Comparison of ENCODE assay signal across 21 mouse cellular contexts in genomic region chr2:134922636-134923375, GRCm38 (mm10).
DNase-seq lines count a peak whose midpoint lies in the region; ATAC-seq and TF ChIP-seq lines count a peak whose summit lies in the region.
"Had no signal": no experiment of that assay in that cellular context is flagged by ENCODE, and none has a peak within 500 bp of the region (broad histone marks: within the 10 kb centered on the region; RNA-seq: fewer than 3 reads in every experiment).

No protein-coding gene starts in this region.

- no peak overlapping the region for H3K27ac ChIP-seq in kidney, embryonic 15.5 days
- no peak overlapping the region for H3K27ac ChIP-seq in liver, adult 2 months (replicated peaks; ENCODE audit: insufficient read depth, low read depth, low read length)
- no peak overlapping the region for H3K27ac ChIP-seq in liver, embryonic 11.5 days (ENCODE audit: low read depth, low read length)
- H3K27ac ChIP-seq: embryonic facial prominence, embryonic 13.5 days; forebrain, embryonic 12.5 days; hindbrain, embryonic 12.5 days; liver, embryonic 15.5 days; neural tube, embryonic 12.5 days had no signal

- TF ChIP-seq CTCF in liver, adult 2 months (IDR thresholded peaks at IDR 0.05; ENCODE audit: low read depth, low read length), result no peak
- TF ChIP-seq CTCF in lung, adult 2 months (IDR thresholded peaks at IDR 0.05; ENCODE audit: insufficient read depth, low read length), result no peak

- peaks cover 5% of the 10 kb centered on the region; the same call in 1 of the 2 replicates for H3K4me1 ChIP-seq in kidney, embryonic 15.5 days
- H3K4me1 ChIP-seq in liver, adult 2 months (ENCODE audit: control insufficient read depth, insufficient read depth, low read length), result peaks cover 12% of the 10 kb centered on the region
- H3K4me1 ChIP-seq in liver, embryonic 11.5 days (replicated peaks; ENCODE audit: control insufficient read depth, insufficient read depth, low read length), result no peaks in the 10 kb centered on the region
- no peaks in the 10 kb centered on the region for H3K4me1 ChIP-seq in lung, adult 2 months (ENCODE audit: control insufficient read depth, insufficient read depth, low read length)
- H3K4me1 ChIP-seq: hindbrain, embryonic 12.5 days; neural tube, embryonic 12.5 days had no signal

- H3K36me3 ChIP-seq in kidney, embryonic 15.5 days, result no peaks in the 10 kb centered on the region
- H3K36me3 ChIP-seq in liver, adult 2 months (ENCODE audit: control insufficient read depth, insufficient read depth, low read length), result no peaks in the 10 kb centered on the region
- H3K36me3 ChIP-seq in liver, embryonic 11.5 days (ENCODE audit: control insufficient read depth, insufficient read depth, low read length), result no peaks in the 10 kb centered on the region
- H3K36me3 ChIP-seq: embryonic facial prominence, embryonic 13.5 days; forebrain, embryonic 12.5 days; hindbrain, embryonic 12.5 days; liver, embryonic 15.5 days; neural tube, embryonic 12.5 days had no signal

- H3K79me2 ChIP-seq in liver, adult 2 months (ENCODE audit: control insufficient read depth, insufficient read depth, low read length), result peaks cover 2% of the 10 kb centered on the region; the same call in 1 of the 2 replicates

- H3K4me2 ChIP-seq in kidney, embryonic 15.5 days, result no peak overlapping the region
- H3K4me2 ChIP-seq in liver, embryonic 11.5 days, result no peak overlapping the region
- H3K4me2 ChIP-seq: embryonic facial prominence, embryonic 13.5 days; forebrain, embryonic 12.5 days; hindbrain, embryonic 12.5 days; liver, embryonic 15.5 days; neural tube, embryonic 12.5 days had no signal

- 88% methylated on average over 10 of the region's 10 CpGs for WGBS in kidney, embryonic 15.5 days
- 55% methylated on average over 10 of the region's 10 CpGs for WGBS in liver, adult 2 months
- 82% methylated on average over 10 of the region's 10 CpGs for WGBS in liver, embryonic 11.5 days
- 89% methylated on average over 10 of the region's 10 CpGs for WGBS in lung, adult 2 months

- DNase-seq in cerebellum, adult 18-20 months, result peak; percentile 46 to 49
- no peak for DNase-seq in cerebellum, postnatal 4 days (ENCODE audit: low spot score in 2 of 2)
- peak; percentile 55 for DNase-seq in kidney, adult 11 months
- DNase-seq in liver, adult 2 months (ENCODE audit: extremely low read depth, low read depth, low spot score), result peak; percentile 65
- no peak for DNase-seq in liver, embryonic 11.5 days (ENCODE audit: low spot score)
- no peak for DNase-seq in lung, adult 2 months
- no peak for DNase-seq in thymus, postnatal 36 days
- DNase-seq: adrenal gland, postnatal 10 days; lung, postnatal 4 days; midbrain, embryonic 14.5 days; retina, postnatal 1 day; right cerebral cortex, postnatal 25 days; spleen, adult 18-20 months had no signal

- TF ChIP-seq POLR2A in liver, adult 2 months (IDR thresholded peaks at IDR 0.05; ENCODE audit: extremely low read depth, insufficient read depth, low read length), result no peak
- no peak for TF ChIP-seq POLR2A in lung, adult 2 months (IDR thresholded peaks at IDR 0.05; ENCODE audit: borderline replicate concordance, extremely low read depth, low read depth, low read length)

- no peak for ATAC-seq in kidney, embryonic 15.5 days (replicated peaks; ENCODE audit: low FRiP score)
- ATAC-seq in liver, embryonic 11.5 days (replicated peaks; ENCODE audit: low FRiP score), result no peak
- ATAC-seq: inflammation-experienced regulatory T-cells, adult 6 months had no signal

- no peak overlapping the region for H3K9ac ChIP-seq in kidney, embryonic 15.5 days
- H3K9ac ChIP-seq in liver, adult 2 months (ENCODE audit: low read depth, low read length), result no peak overlapping the region
- H3K9ac ChIP-seq in liver, embryonic 11.5 days (ENCODE audit: low read depth, low read length), result no peak overlapping the region
- H3K9ac ChIP-seq: embryonic facial prominence, embryonic 13.5 days; forebrain, embryonic 12.5 days; hindbrain, embryonic 12.5 days; liver, embryonic 15.5 days; neural tube, embryonic 12.5 days had no signal

- no peak overlapping the region for H3K4me3 ChIP-seq in kidney, embryonic 15.5 days (replicated peaks)
- no peak overlapping the region for H3K4me3 ChIP-seq in liver, adult 2 months (ENCODE audit: insufficient read depth, low read depth, low read length)
- H3K4me3 ChIP-seq in liver, embryonic 11.5 days (ENCODE audit: low read depth, low read length), result no peak overlapping the region
- H3K4me3 ChIP-seq in lung, adult 2 months (replicated peaks; ENCODE audit: extremely low read depth, low read depth, low read length), result no peak overlapping the region
- H3K4me3 ChIP-seq: embryonic facial prominence, embryonic 13.5 days; erythroblast, embryonic 14.5 days; forebrain, embryonic 12.5 days; hindbrain, embryonic 12.5 days; liver, embryonic 15.5 days; neural tube, embryonic 12.5 days had no signal

- H3K27me3 ChIP-seq in kidney, embryonic 15.5 days, result no peaks in the 10 kb centered on the region
- no peaks in the 10 kb centered on the region for H3K27me3 ChIP-seq in liver, adult 2 months (ENCODE audit: control insufficient read depth, insufficient read depth, low read length)
- H3K27me3 ChIP-seq in liver, embryonic 11.5 days (replicated peaks; ENCODE audit: control insufficient read depth, insufficient read depth, low read length), result no peaks in the 10 kb centered on the region
- H3K27me3 ChIP-seq: embryonic facial prominence, embryonic 13.5 days; forebrain, embryonic 12.5 days; liver, embryonic 15.5 days; neural tube, embryonic 12.5 days had no signal

- H3K9me3 ChIP-seq in kidney, embryonic 15.5 days (replicated peaks), result no peaks in the 10 kb centered on the region
- H3K9me3 ChIP-seq in liver, embryonic 11.5 days (ENCODE audit: control insufficient read depth, low read length), result no peaks in the 10 kb centered on the region
- H3K9me3 ChIP-seq: embryonic facial prominence, embryonic 13.5 days; forebrain, embryonic 12.5 days; hindbrain, embryonic 12.5 days; liver, embryonic 15.5 days; neural tube, embryonic 12.5 days had no signal

Comparison
In these comparisons a context has a peak if more than half of its experiments do, and no peak if none do; other contexts are left out.
1. DNase-seq: peak in cerebellum, adult 18-20 months (2 of 2), kidney, adult 11 months (single experiment) and liver, adult 2 months (single experiment); none in cerebellum, postnatal 4 days (0 of 2), liver, embryonic 11.5 days (single experiment), lung, adult 2 months (single experiment) and thymus, postnatal 36 days (0 of 2).